Mouse (Mus musculus): ENCODE measurements around the gene Fkrp. TPM values are rescaled to one million over a fixed set of nuclear protein-coding genes. Genes with fewer than 3 reads are reported as not detected.

Fkrp gene
- polyA plus RNA-seq (2016; fragmentation: Nextera tagmentation; extraction: Ambion mirVana), result 30.5 and 31.4 TPM in 2 replicates

DNA sequence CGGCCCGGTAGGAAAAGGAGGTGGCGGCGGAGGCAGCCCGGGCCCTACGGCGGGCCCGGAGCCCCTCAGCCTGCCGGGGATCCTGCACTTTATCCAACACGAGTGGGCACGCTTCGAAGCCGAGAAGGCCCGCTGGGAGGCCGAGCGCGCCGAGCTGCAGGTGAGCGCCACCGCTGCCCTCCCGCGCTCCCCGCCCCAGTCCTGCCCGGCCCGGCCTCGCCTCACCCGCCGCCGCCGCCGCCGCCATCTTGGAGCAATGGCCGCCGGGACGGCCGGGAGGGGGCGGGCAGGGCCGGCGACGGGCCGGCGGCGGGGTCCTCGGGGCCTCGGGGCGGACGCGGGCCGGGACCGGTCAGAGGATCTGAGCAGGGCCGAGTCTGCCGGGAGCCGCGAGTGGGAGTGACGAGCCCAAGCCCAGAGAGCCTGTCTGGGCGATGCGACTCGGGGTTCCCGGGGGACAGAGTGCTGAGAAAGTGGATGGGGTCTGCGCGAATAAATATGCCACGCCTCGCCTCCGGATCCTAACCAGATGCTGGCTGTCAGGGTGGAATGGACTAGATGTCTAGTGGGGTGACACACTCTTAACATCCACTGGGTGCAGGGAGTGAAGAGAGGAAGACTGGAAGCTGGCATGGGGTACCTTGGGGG is at the start of gene Fkrp:
Gene Fkrp (minus strand): TSS at position 258 of the 648 bp plus-strand sequence.
- Histone ChIP-seq H3K9ac (peak within 1 kb of the TSS; percentile 99), H3K27me3 (peaks cover 21% of the 10 kb centered on the region), H3K4me1 (peaks cover 73% of the 10 kb centered on the region), H3K9me3 (no peaks in the 10 kb centered on the region), H3K27ac (peak within 1 kb of the TSS; percentile 99), H3K36me3 (replicated peaks) (0 out of 2 replicates have a peak, but pooled peaks cover 4% of the 10 kb centered on the region), H3K4me2 (peak within 1 kb of the TSS; percentile 91), H3K4me3 (replicated peaks) (peak within 1 kb of the TSS; percentile 96)
- ATAC-seq (ENCODE audit: low FRiP score), result peak; percentile 71
- WGBS, result 0% methylated on average over 56 of the region's 64 CpGs

DNA sequence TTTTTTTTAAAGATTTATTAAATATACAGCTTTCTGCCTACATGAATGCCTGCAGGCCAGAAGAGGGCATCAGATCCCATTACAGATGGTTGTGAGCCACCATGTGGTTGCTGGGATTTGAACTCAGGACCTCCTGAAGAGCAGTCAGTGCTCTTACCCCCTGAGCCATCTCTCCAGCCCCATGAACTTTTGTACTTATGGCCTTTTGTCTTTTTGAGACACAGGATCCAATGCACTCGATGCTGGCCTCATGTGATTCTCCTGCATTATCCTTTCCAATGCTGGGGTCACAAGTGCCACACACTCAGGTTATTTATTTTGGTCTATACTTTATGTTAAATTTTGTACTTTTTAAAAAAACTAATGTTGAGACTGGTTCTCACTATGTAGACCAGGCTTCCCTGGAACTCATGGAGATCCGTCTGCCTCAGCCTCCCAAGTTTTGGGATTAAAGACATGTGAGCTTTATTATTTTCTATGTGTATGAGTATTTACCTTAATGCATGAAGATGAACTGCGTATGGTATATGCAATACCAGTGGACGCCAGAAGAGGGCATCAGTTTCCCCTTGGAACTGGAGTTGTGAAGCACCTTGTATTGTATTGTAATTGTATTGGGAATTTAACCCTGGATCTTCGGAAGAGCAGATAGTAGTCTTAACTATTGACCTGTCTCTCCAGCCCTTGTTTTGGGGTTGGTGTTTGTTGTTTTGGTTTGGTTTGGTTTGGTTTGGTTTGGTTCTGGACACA is 43.5 kb upstream of the Fkrp start:
- Histone ChIP-seq H3K4me2 (no peak overlapping the region), H3K27ac (no peak overlapping the region), H3K9me3 (no peaks in the 10 kb centered on the region), H3K4me3 (replicated peaks) (no peak overlapping the region), H3K9ac (no peak overlapping the region), H3K36me3 (replicated peaks) (peaks cover 46% of the 10 kb centered on the region), H3K27me3 (no peaks in the 10 kb centered on the region), H3K4me1 (no peaks in the 10 kb centered on the region)
- 32% methylated on average over 5 of the region's 5 CpGs for WGBS
- ATAC-seq (ENCODE audit: low FRiP score), result no peak

DNA sequence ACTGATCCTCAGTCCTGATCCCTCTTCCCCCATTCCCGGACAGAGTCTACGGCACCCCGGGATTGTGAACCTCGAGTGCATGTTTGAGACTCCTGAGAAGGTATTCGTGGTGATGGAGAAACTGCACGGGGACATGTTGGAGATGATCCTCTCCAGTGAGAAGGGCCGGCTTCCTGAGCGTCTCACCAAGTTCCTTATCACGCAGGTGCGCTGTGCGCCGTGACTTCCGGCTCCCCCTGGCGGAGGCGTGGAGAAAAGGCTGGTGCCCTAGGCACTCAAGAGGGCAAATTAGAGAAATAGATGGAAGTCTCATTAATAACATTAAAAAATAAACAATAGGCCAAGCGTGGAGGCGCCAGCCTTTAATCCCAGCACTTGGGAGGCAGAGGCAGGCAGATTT is 41.8 kb upstream of the Fkrp start:
- Histone ChIP-seq H3K27ac (no peak overlapping the region), H3K27me3 (no peaks in the 10 kb centered on the region), H3K9me3 (no peaks in the 10 kb centered on the region), H3K4me3 (replicated peaks) (no peak overlapping the region), H3K4me2 (peak overlapping the region; percentile 19; the same call in 1 of the 2 replicates), H3K36me3 (replicated peaks) (peaks cover 47% of the 10 kb centered on the region), H3K4me1 (no peaks in the 10 kb centered on the region), H3K9ac (no peak overlapping the region; the same call in 1 of the 2 replicates)
- 22% methylated on average over 17 of the region's 17 CpGs for WGBS
- no peak for ATAC-seq (ENCODE audit: low FRiP score)

DNA sequence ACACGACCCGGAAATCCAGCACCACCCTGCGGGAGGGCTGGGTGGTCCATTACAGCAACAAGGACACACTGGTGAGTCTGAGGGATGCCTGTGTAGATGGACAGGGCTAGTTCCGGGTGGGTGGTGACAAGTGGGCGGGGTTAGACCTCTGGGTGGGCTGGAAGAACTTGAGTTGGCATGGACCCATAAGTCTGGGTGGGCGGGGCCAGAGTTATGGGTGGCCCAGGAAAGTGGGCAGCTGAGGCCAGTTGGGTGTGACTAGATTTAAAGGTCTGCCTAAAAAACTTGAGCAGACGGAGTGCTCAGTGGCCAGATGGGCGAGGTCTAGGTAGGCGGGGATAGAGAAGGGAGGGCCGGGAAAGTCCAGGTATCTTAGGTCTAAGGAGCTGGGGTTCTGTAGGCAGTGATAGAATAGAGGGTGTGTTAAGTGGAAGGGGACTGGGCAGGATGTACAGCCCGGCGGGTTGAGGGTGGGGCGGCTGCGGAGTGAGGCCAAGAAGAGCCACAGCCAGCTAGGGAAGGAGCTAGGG is 36.8 kb upstream of the Fkrp start:
- Histone ChIP-seq H3K36me3 (replicated peaks) (peaks cover 83% of the 10 kb centered on the region), H3K9me3 (no peaks in the 10 kb centered on the region), H3K9ac (no peak overlapping the region), H3K4me2 (no peak overlapping the region), H3K27ac (no peak overlapping the region), H3K4me1 (peaks cover 2% of the 10 kb centered on the region; the same call in 1 of the 2 replicates), H3K27me3 (no peaks in the 10 kb centered on the region), H3K4me3 (replicated peaks) (no peak overlapping the region)
- WGBS, result 89% methylated on average over 13 of the region's 14 CpGs
- no peak for ATAC-seq (ENCODE audit: low FRiP score)

DNA sequence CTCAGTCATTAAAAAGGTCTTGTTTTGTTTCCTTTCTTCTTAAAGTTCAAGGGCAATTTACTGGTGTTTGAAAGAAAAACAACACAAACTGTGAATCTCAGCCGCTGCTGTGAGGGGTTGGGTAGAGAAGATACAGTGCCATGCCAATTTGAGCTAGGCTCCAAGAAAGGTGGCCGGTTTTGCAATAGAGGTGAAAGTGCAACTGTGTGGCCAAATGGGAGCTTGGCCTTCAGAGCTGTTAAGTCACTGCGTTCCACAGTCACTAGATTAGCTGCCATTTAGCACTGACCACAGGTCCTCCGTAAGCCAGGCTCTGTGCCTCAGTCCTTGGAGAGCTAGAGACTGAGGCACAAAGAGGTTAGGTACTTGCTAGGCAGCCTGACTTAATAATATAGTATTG is 35.1 kb upstream of the Fkrp start:
- Histone ChIP-seq H3K27ac (no peak overlapping the region), H3K27me3 (no peaks in the 10 kb centered on the region), H3K9ac (no peak overlapping the region), H3K4me2 (no peak overlapping the region), H3K4me3 (replicated peaks) (no peak overlapping the region), H3K9me3 (no peaks in the 10 kb centered on the region), H3K4me1 (peaks cover 2% of the 10 kb centered on the region; the same call in 1 of the 2 replicates), H3K36me3 (replicated peaks) (peaks cover 66% of the 10 kb centered on the region)
- no peak for ATAC-seq (ENCODE audit: low FRiP score)
- 94% methylated on average over 4 of the region's 4 CpGs for WGBS

DNA sequence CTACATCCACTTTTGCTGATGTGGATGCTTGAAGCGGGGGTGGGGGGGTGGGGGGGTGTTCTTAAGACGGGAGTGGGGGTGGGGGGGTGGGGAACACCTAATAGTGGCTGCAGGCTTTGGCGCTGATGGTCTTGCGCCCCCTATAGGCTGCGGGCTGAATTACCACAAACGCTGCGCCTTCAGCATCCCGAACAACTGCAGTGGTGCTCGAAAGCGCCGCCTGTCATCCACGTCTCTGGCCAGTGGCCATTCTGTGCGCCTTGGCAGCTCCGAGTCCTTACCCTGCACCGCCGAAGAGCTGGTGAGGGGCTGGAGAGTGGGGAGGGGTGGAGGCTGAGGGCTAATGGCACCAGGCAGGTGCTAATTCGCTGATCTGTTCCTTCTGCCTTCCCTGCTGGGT is 32.0 kb upstream of the Fkrp start:
- no peak overlapping the region for H3K4me3 ChIP-seq (replicated peaks)
- H3K27ac ChIP-seq, result no peak overlapping the region
- 11% methylated on average over 17 of the region's 17 CpGs for WGBS
- H3K9me3 ChIP-seq, result no peaks in the 10 kb centered on the region
- peaks cover 25% of the 10 kb centered on the region for H3K4me1 ChIP-seq
- H3K4me2 ChIP-seq, result no peak overlapping the region
- H3K36me3 ChIP-seq (replicated peaks), result peaks cover 39% of the 10 kb centered on the region
- H3K27me3 ChIP-seq, result 0 out of 2 replicates have a peak, but pooled peaks cover 5% of the 10 kb centered on the region
- no peak overlapping the region for H3K9ac ChIP-seq
- peak; percentile 42; the same call in 1 of the 2 replicates for ATAC-seq (ENCODE audit: low FRiP score)

DNA sequence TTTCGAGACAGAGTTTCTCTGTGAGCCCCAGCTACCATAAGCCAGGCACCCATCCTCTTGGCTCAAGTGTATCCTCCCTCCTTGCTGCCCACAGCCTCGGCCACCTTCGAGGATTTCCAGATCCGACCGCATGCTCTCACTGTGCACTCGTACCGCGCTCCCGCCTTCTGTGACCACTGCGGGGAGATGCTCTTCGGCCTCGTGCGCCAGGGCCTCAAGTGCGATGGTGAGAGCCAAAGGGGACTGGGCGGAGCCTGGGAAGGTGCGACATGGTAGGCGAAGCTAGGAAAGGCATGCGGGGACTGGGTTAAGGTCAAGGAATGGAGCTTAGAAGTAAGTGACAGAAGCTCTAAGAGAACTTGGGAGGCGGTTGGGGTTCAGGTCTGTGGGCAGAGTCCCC is 31.0 kb upstream of the Fkrp start:
- peaks cover 30% of the 10 kb centered on the region for H3K4me1 ChIP-seq
- no peak overlapping the region for H3K9ac ChIP-seq
- peaks cover 31% of the 10 kb centered on the region for H3K36me3 ChIP-seq (replicated peaks)
- 91% methylated on average over 19 of the region's 19 CpGs for WGBS
- H3K4me3 ChIP-seq (replicated peaks), result no peak overlapping the region
- no peak for ATAC-seq (ENCODE audit: low FRiP score)
- H3K4me2 ChIP-seq, result no peak overlapping the region
- H3K27me3 ChIP-seq, result 0 out of 2 replicates have a peak, but pooled peaks cover 5% of the 10 kb centered on the region
- H3K27ac ChIP-seq, result no peak overlapping the region
- H3K9me3 ChIP-seq, result no peaks in the 10 kb centered on the region

DNA sequence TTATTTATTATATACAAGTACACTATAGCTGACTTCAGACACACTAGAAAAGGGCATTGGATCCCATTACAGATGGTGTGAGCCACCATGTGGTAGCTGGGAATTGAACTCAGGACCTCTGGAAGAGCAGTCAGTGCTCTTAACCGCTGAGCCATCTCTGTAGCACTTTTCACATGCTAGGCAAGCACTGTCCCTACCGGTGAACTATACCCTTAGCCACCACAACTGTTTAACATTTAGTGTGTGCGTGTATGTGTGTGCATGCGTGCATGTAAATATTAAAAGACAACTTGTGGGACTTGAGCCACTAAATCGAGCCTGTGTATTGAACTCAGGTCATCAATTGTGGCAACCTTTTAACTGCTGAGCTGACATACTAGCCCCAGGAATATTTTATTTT is 30.2 kb upstream of the Fkrp start:
- no peak overlapping the region for H3K27ac ChIP-seq
- H3K4me2 ChIP-seq, result no peak overlapping the region
- no peak overlapping the region for H3K9ac ChIP-seq
- H3K36me3 ChIP-seq (replicated peaks), result peaks cover 25% of the 10 kb centered on the region
- no peak for ATAC-seq (ENCODE audit: low FRiP score)
- 0 out of 2 replicates have a peak, but pooled peaks cover 5% of the 10 kb centered on the region for H3K27me3 ChIP-seq
- peaks cover 34% of the 10 kb centered on the region for H3K4me1 ChIP-seq
- WGBS, result 95% methylated on average over 5 of the region's 5 CpGs
- no peak overlapping the region for H3K4me3 ChIP-seq (replicated peaks)
- H3K9me3 ChIP-seq, result no peaks in the 10 kb centered on the region

DNA sequence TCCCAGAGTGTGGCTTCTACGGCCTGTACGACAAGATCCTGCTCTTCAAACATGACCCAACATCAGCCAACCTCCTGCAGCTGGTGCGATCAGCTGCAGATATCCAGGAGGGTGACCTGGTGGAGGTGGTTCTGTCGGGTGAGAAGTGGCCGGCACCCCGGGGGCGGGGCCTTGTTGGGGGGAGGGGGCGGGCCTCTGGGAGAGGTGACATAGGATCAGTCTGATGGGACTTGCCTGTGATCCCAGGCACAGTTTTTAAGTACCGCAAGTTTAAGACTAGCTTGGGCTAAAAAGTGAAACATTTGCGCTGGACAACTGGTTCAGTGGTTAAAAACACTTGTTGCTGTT is 29.3 kb upstream of the Fkrp start:
- peaks cover 34% of the 10 kb centered on the region for H3K4me1 ChIP-seq
- H3K9ac ChIP-seq, result no peak overlapping the region
- no peak for ATAC-seq (ENCODE audit: low FRiP score)
- no peaks in the 10 kb centered on the region for H3K9me3 ChIP-seq
- H3K36me3 ChIP-seq (replicated peaks), result peaks cover 29% of the 10 kb centered on the region
- H3K4me2 ChIP-seq, result peak overlapping the region; percentile 36
- WGBS, result 35% methylated on average over 10 of the region's 10 CpGs
- H3K27me3 ChIP-seq, result 0 out of 2 replicates have a peak, but pooled peaks cover 5% of the 10 kb centered on the region
- no peak overlapping the region for H3K27ac ChIP-seq
- H3K4me3 ChIP-seq (replicated peaks), result 0 out of 2 replicates have a peak overlapping the region, but pooled peaks have one; percentile 5

DNA sequence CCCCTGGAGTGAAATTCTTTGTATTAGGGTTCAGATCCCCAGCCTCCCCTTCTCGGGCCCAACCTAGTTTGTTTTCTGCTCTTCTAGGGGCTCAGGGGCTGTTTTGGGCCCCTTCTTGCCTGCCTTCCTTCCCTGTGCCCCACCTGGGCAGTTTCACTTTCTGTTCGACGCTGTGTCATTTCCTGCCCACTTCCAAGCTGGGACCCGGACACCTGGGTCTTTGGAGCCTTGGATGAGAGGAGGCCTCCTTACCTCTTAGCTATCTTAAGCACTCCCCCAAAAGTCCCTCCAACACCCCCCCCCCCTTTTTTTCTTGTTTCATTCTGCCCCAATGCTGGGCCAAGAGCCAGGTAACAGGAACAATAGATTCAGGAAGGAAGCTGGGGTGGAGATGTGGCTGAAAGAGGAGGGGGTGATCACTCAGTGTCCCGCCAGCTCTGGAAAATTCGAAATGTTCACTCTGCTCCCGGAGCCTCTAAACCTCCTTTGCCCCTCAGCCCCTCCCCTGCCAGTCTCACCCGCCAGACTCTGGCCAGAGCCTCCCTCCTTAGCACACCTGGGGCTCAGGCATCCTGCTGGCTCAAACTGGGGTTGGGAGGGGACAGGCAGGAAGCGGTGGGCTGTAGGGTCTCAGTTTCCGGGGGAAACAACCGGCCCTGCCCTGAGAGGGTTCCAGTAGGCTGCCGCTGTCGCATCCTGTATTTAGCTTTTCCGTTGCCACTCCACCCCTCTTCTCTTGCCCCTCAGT is 28.7 kb upstream of the Fkrp start:
- Histone ChIP-seq H3K4me1 (peaks cover 34% of the 10 kb centered on the region), H3K4me3 (replicated peaks) (0 out of 2 replicates have a peak overlapping the region, but pooled peaks have one; percentile 5), H3K9me3 (no peaks in the 10 kb centered on the region), H3K36me3 (replicated peaks) (peaks cover 29% of the 10 kb centered on the region), H3K9ac (peak overlapping the region; percentile 3; the same call in 1 of the 2 replicates), H3K4me2 (peak overlapping the region; percentile 36), H3K27ac (no peak overlapping the region), H3K27me3 (0 out of 2 replicates have a peak, but pooled peaks cover 5% of the 10 kb centered on the region)
- no peak for ATAC-seq (ENCODE audit: low FRiP score)
- 43% methylated on average over 14 of the region's 14 CpGs for WGBS

DNA sequence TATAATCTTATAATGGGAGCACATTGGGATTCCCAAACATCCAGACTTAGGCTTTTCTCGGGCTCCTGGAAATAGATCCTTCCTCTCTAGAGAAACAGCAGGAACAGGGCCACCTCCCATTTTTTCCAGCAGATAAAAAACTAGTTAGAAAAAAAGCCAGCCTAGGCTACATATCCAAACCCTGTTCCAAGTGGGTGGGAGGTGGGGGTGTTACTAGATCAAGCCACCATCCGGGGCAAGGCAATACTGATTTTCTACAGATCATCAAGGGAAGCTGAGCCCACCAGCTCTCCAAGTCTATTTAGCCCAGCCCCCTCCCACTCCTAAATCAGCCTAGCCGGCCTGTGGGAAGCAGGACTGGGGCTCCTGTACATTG is 28.2 kb upstream of the Fkrp start:
- Histone ChIP-seq H3K4me1 (peaks cover 34% of the 10 kb centered on the region), H3K36me3 (replicated peaks) (peaks cover 29% of the 10 kb centered on the region), H3K27ac (no peak overlapping the region), H3K27me3 (0 out of 2 replicates have a peak, but pooled peaks cover 5% of the 10 kb centered on the region), H3K4me3 (replicated peaks) (no peak overlapping the region), H3K9me3 (no peaks in the 10 kb centered on the region), H3K9ac (0 out of 2 replicates have a peak overlapping the region, but pooled peaks have one; percentile 3), H3K4me2 (peak overlapping the region; percentile 89)
- ATAC-seq (ENCODE audit: low FRiP score), result no peak
- WGBS, result 70% methylated on average over 3 of the region's 3 CpGs

Measured in forebrain, embryonic 12.5 days (tissue).